Mouse (Mus musculus): ENCODE results near the gene Smad1. TPM values are rescaled to one million over a fixed set of nuclear protein-coding genes. Genes with fewer than 3 reads are reported as not detected.

Gene Smad1
- polyA plus RNA-seq, 1 experiment: 32.8 TPM

DNA sequence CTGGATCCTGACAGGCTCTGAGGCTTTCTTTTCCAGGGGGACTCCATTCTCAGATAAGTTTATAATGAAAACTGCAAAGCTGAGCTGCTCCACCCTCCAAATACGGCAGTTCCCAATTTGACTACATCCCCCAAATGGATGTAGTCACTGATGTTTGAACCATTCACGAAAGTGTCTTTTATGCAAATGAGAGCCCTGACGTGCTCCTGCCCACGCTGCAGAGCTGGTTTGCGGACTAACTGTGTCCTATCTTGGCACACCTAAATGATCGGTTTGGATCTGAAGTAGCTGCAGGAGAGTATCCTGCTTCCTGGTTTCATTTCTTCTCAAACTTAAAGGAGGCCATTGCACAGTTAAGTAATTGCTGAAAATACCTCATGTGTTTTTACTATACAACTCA, 6.7 kb downstream of the Smad1 start:
- TF ChIP-seq CTCF (IDR thresholded peaks at IDR 0.05; ENCODE audit: control insufficient read depth, insufficient read depth, insufficient replicate concordance, low read depth, low read length) (no peak), POLR2A (IDR thresholded peaks at IDR 0.05; ENCODE audit: control insufficient read depth, low read depth, low read length) (no peak)
- H3K27ac ChIP-seq (ENCODE audit: control insufficient read depth, insufficient read depth, low read depth, low read length): no peak overlapping the region
- H3K36me3 ChIP-seq (ENCODE audit: control insufficient read depth, insufficient read depth, low read length): no peaks in the 10 kb centered on the region
- H3K4me3 ChIP-seq (ENCODE audit: control insufficient read depth, low read depth, low read length): no peak overlapping the region
- peaks cover 9% of the 10 kb centered on the region for H3K4me1 ChIP-seq (ENCODE audit: control insufficient read depth, insufficient read depth, low read length)
- no peaks in the 10 kb centered on the region for H3K27me3 ChIP-seq (ENCODE audit: control insufficient read depth, insufficient read depth, low read length)

DNA sequence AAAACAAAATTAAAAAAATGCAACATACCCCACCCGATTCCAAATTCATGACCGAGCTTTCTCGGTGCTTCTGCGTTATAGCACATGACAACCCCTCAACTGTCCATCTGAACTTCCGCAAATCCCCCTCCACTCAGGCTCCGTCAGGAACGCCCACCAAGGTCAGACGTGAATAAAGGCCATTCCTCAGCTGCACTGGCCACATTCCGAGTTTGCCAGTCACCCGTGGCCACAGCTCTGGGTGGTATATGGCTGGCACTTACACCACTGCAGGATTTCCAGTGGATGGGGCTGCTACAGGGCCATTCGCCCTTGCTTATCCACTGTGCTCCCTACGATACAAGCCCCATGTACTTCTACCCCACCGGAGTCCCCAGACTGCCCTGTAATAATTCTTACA, 7.9 kb downstream of the Smad1 start:
- Histone ChIP-seq H3K4me1 (ENCODE audit: control insufficient read depth, insufficient read depth, low read length) (peaks cover 9% of the 10 kb centered on the region), H3K36me3 (ENCODE audit: control insufficient read depth, insufficient read depth, low read length) (no peaks in the 10 kb centered on the region), H3K4me3 (ENCODE audit: control insufficient read depth, low read depth, low read length) (no peak overlapping the region), H3K27me3 (ENCODE audit: control insufficient read depth, insufficient read depth, low read length) (no peaks in the 10 kb centered on the region), H3K27ac (ENCODE audit: control insufficient read depth, insufficient read depth, low read depth, low read length) (no peak overlapping the region)
- no peak for TF ChIP-seq POLR2A (IDR thresholded peaks at IDR 0.05; ENCODE audit: control insufficient read depth, low read depth, low read length)
- TF ChIP-seq CTCF (IDR thresholded peaks at IDR 0.05; ENCODE audit: control insufficient read depth, insufficient read depth, insufficient replicate concordance, low read depth, low read length): no peak

DNA sequence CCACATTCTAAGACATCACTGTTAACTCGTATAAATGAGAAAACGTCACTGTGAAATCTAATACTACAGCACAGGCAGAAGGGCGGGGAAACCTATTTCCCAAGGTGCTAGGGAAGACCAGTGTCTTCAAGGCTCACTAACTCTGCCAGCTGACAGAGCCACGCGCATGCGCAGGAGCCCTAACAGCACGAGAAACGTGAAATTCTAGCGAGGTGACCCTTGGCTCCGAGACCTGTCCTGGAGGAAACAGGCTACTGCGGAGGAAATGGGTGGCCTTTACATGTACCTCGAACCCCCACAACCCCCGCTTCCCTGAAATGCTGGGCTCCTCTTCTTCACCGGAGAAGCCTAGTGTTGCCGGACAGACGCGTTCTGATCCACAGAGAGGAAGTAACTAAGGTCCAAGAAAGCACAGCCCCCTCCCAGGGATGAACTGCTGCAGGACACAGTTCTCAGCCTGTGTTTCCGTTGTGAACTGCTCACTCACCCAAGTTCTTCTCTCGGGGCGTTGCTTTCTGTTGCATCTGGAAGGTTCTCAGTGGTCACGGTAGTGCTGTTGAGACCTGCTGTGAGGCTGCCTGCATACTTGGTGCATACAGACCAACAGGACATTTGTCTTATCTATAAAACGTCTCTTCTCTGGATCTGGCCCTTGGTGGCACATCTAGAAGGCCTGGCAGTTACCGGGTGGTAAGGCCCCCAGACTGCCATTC, 10.1 kb downstream of the Smad1 start:
- H3K4me3 ChIP-seq (ENCODE audit: control insufficient read depth, low read depth, low read length): peak overlapping the region; percentile 76
- H3K36me3 ChIP-seq (ENCODE audit: control insufficient read depth, insufficient read depth, low read length): no peaks in the 10 kb centered on the region
- no peak overlapping the region for H3K27ac ChIP-seq (ENCODE audit: control insufficient read depth, insufficient read depth, low read depth, low read length)
- no peaks in the 10 kb centered on the region for H3K27me3 ChIP-seq (ENCODE audit: control insufficient read depth, insufficient read depth, low read length)
- TF ChIP-seq POLR2A (IDR thresholded peaks at IDR 0.05; ENCODE audit: control insufficient read depth, low read depth, low read length): no peak
- no peak for TF ChIP-seq CTCF (IDR thresholded peaks at IDR 0.05; ENCODE audit: control insufficient read depth, insufficient read depth, insufficient replicate concordance, low read depth, low read length)
- peaks cover 7% of the 10 kb centered on the region for H3K4me1 ChIP-seq (ENCODE audit: control insufficient read depth, insufficient read depth, low read length)

DNA sequence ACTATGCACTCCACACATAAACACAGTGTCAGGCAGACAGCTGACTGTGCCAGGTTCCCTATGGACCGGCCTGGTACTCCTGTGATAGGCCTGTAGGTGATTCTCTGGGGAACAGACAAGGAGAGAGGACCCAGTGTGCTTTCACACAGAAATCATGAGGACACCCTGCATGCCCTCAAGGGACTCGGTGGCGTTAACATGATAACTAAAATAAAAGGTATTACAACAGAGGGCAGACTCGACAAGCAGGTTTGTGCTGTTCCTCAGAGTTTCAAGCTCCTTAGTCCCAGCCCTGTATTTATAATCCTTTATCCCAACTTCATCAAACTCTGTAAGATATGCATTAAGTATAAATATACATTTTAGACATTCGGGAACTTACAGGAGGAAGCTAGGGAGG, 12.5 kb downstream of the Smad1 start:
- no peaks in the 10 kb centered on the region for H3K27me3 ChIP-seq (ENCODE audit: control insufficient read depth, insufficient read depth, low read length)
- TF ChIP-seq CTCF (IDR thresholded peaks at IDR 0.05; ENCODE audit: control insufficient read depth, insufficient read depth, insufficient replicate concordance, low read depth, low read length): no peak
- no peak for TF ChIP-seq POLR2A (IDR thresholded peaks at IDR 0.05; ENCODE audit: control insufficient read depth, low read depth, low read length)
- no peak overlapping the region for H3K4me3 ChIP-seq (ENCODE audit: control insufficient read depth, low read depth, low read length)
- no peak overlapping the region for H3K27ac ChIP-seq (ENCODE audit: control insufficient read depth, insufficient read depth, low read depth, low read length)
- no peaks in the 10 kb centered on the region for H3K36me3 ChIP-seq (ENCODE audit: control insufficient read depth, insufficient read depth, low read length)
- peaks cover 7% of the 10 kb centered on the region for H3K4me1 ChIP-seq (ENCODE audit: control insufficient read depth, insufficient read depth, low read length)

DNA sequence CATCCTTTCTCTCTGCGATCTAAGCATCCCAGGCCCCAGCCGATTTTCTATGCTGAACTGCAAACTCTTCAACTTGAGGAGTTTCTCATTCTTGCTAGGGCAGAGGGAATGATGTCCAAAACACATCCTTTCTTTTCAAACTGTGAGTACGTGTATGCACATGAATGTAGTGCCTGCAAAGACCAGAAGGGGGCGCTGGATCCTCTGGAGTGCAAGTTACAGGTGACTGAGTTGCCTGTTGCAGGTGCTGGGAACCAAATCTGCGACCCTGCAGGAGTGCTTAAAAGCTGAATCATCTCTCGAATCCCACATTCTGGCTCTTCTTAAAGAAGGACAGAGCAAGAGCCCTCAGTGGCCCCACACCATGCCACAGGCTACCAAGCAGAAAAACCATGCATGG, 13.0 kb downstream of the Smad1 start:
- Histone ChIP-seq H3K27ac (ENCODE audit: control insufficient read depth, insufficient read depth, low read depth, low read length) (no peak overlapping the region), H3K36me3 (ENCODE audit: control insufficient read depth, insufficient read depth, low read length) (no peaks in the 10 kb centered on the region), H3K27me3 (ENCODE audit: control insufficient read depth, insufficient read depth, low read length) (no peaks in the 10 kb centered on the region), H3K4me3 (ENCODE audit: control insufficient read depth, low read depth, low read length) (no peak overlapping the region), H3K4me1 (ENCODE audit: control insufficient read depth, insufficient read depth, low read length) (peaks cover 7% of the 10 kb centered on the region)
- TF ChIP-seq CTCF (IDR thresholded peaks at IDR 0.05; ENCODE audit: control insufficient read depth, insufficient read depth, insufficient replicate concordance, low read depth, low read length): peak; percentile 62; the same call in 1 of the 2 replicates
- no peak for TF ChIP-seq POLR2A (IDR thresholded peaks at IDR 0.05; ENCODE audit: control insufficient read depth, low read depth, low read length)

DNA sequence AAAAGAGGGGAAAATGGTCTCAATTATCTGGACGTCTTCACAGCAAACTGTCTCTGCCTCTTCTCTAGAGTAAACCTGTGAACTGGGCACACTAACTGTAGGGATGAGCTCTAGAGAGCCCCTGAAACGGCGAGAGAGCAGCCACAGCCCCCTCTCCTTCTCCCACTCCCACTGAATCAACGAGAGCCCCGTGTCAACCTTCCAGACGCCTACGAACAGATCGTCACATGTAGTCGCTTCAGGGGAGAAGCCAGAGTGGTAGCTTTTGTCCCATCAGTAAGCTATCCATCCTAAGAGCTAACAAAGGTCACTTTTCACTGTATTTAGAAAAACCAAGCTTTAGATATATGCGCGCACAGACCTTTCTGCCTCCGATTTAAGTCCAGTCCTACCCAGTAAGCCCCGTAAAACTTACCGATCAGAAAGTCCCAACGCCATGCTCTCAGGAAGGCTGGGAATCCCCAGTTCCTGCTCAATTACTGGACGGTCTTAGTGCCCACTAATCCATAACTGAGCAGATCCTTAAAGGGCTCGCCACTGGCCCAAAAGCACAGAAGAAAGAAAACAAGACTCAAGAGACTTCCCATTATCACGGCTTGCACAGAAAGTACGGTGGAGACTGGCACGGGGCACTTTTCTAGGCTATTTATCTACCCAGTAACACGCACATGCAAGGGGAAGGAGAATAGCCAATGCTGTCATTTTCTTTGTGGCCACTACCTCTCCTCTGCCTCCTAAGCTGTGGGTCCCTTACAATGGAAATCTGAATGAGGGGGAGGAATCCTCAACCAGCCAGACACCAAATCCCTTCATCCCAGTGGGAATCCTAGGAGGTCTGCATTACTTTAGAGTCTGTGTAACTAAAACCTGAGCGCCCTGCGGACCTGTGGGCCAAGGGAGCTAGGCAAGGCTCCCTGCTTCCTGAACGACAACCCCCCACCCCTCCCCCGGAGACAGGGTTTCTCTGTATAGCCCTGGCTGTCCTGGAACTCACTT, 14.7 kb downstream of the Smad1 start:
- Histone ChIP-seq H3K36me3 (ENCODE audit: control insufficient read depth, insufficient read depth, low read length) (no peaks in the 10 kb centered on the region), H3K4me3 (ENCODE audit: control insufficient read depth, low read depth, low read length) (no peak overlapping the region), H3K27me3 (ENCODE audit: control insufficient read depth, insufficient read depth, low read length) (no peaks in the 10 kb centered on the region), H3K4me1 (ENCODE audit: control insufficient read depth, insufficient read depth, low read length) (peaks cover 7% of the 10 kb centered on the region), H3K27ac (ENCODE audit: control insufficient read depth, insufficient read depth, low read depth, low read length) (no peak overlapping the region)
- TF ChIP-seq CTCF (IDR thresholded peaks at IDR 0.05; ENCODE audit: control insufficient read depth, insufficient read depth, insufficient replicate concordance, low read depth, low read length) (no peak), POLR2A (IDR thresholded peaks at IDR 0.05; ENCODE audit: control insufficient read depth, low read depth, low read length) (no peak)

DNA sequence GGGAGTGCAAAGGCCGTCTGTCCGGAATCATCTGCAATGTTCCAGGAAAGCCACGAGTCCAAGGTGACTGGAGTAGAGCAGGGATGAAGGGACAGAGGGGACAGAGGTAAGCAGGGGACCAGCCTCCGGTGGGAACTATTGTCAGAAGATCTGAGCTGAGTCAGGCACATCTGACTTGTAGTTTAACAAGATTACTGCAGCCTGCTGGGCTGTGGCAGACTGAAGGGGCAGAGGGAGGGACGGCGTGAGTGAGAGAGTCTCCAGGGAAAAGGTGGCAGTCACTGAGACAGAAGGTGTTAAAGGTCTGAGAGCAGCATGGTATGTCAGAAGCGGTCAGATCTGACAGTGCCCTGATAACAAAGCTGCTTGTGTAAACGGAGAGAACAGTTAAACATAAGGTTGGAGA, 16.5 kb downstream of the Smad1 start:
- H3K4me1 ChIP-seq (ENCODE audit: control insufficient read depth, insufficient read depth, low read length): no peaks in the 10 kb centered on the region

More for the DNA sequence above, 16.5 kb downstream of the Smad1 start:
- H3K4me3 ChIP-seq (ENCODE audit: control insufficient read depth, low read depth, low read length): no peak overlapping the region
- TF ChIP-seq POLR2A (IDR thresholded peaks at IDR 0.05; ENCODE audit: control insufficient read depth, low read depth, low read length) (no peak), CTCF (IDR thresholded peaks at IDR 0.05; ENCODE audit: control insufficient read depth, insufficient read depth, insufficient replicate concordance, low read depth, low read length) (no peak)
- H3K27ac ChIP-seq (ENCODE audit: control insufficient read depth, insufficient read depth, low read depth, low read length): no peak overlapping the region
- H3K27me3 ChIP-seq (ENCODE audit: control insufficient read depth, insufficient read depth, low read length): no peaks in the 10 kb centered on the region
- H3K36me3 ChIP-seq (ENCODE audit: control insufficient read depth, insufficient read depth, low read length): no peaks in the 10 kb centered on the region

Measured in testis, adult 2 months (tissue).